Mouse (Mus musculus): ENCODE measurements at regions not wholly inside any gene's neighbourhood (a gene's known extent, or its start where the extent isn't known, plus 50 kb on each side); places are given as distances from the start of the nearest gene placed in this dataset.

GRCm38 (mm10) chr2:108904121-108904733 lies 376.3 kb upstream of the Kif18a start:
- no peak for DNase-seq (ENCODE audit: extremely low spot score)

DNA sequence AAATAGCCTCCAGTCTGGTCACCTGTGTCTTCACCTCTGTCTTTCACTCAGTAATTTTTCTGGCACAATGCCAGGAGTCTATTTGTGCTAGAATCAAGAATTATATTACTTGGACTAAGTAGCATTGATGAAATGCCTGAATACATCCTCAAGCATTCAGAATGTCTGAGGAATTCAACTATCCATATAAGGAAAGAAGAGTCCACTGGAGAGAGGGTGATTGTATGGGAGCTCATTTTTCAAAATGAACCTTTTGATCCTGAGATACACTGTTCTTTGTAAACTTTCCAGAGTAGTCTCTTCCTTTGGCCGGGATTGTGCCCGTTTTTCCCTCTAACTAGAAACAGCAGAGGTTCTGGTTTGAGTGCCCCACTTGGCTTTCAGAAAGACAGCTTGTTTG lies 367.0 kb upstream of the Kif18a start:
- no peak for DNase-seq (ENCODE audit: extremely low spot score)

DNA sequence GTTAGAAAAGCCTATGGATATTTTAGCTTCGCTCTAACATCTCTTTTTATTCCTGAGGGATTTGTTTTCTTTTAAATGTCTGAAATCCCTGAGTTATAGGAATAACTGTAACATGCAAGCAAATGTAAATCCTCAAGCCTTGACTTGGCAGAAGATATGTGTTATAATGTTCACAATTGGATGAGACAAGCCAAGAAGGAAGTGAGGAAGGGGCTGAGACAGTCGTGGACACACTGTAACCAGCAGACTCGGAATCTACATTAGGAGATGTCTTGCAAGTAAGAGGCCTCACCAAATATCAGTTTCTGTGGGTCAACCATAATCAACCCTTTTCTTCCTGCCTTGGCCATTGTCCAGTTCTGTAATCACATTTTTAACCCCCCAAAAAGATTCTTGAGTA lies 366.6 kb upstream of the Kif18a start:
- no peak for DNase-seq (ENCODE audit: extremely low spot score)

- DNase-seq (ENCODE audit: extremely low spot score): no peak
These were observed 361.0 kb upstream of the Kif18a start for GRCm38 (mm10) chr2:108919500-108920045.

GRCm38 (mm10) chr2:108920111-108920510 lies 360.4 kb upstream of the Kif18a start:
- no peak for DNase-seq (ENCODE audit: extremely low spot score)

- no peak for DNase-seq (ENCODE audit: extremely low spot score)
These were observed 344.4 kb upstream of the Kif18a start for GRCm38 (mm10) chr2:108935981-108936762.

DNA sequence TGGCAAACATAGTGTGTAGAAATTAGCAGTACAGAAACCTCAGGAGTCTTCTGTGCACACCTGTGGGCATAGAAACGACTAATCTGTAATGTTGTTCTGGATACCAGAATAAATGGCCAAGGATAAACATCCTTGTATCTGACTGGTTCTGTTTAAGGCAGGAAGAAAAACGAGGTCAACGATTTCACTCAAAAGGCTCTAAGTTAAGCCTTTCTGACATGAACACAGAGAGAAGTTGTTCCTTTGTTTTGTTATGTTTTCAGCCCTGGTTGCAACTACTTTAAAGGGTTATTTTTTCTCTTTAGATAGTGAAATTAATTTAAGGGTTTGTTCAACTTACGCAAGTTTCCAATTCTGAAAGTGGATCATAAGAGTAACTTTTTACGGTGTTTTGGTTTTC lies 299.6 kb upstream of the Kif18a start:
- DNase-seq (ENCODE audit: extremely low spot score): no peak

DNA sequence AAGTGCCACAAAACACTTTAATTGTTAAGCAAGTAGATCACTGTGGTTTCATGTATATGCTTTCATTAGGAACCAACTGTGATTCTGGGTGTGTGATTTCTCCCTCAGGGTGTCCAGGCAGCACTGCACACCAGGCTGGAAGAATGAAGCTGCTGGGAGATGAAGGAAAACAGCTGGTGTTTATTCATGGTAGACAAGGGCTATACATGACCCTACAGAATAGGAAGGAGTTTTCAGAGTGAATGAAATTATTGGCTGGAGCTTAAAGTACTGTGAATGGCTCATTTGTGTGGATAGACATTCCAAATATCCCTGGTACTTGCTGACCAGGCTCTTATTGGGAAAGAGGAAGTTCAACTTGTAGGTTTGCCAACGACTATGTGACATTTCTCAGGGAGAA lies 264.3 kb upstream of the Kif18a start:
- DNase-seq (ENCODE audit: extremely low spot score): no peak

DNA sequence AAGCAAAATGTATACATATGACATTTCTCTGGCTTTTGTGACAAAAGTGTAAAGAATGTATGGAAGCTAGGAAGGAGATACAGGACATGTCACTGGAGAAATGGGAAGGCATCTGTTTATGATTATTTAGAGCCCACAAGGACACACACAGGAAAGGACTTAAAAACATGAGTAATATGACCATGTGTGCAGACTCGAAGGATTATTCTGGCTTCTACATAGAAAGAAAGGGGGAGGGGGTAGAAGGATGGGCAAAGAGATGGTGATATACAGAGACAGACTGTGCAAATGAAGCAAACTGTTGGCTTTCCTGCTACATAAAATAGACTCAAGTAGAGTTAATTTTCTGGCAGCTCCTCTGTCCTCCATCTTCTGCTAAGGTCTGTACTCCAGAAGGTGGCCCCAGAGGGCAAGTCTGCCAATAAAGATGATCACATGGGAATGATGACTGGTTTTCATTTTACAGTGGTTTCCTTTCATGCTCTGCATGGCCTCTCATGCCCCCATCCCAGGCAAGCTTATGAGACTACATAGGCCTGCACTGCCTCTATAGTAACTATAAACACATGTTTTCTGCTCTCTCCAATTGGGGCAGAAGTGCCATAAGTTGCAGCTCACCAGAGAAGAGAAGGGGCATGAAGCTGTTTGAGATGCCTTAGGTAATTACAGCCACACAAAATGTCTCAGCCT lies 263.4 kb upstream of the Kif18a start:
- DNase-seq (ENCODE audit: extremely low spot score): no peak

DNA sequence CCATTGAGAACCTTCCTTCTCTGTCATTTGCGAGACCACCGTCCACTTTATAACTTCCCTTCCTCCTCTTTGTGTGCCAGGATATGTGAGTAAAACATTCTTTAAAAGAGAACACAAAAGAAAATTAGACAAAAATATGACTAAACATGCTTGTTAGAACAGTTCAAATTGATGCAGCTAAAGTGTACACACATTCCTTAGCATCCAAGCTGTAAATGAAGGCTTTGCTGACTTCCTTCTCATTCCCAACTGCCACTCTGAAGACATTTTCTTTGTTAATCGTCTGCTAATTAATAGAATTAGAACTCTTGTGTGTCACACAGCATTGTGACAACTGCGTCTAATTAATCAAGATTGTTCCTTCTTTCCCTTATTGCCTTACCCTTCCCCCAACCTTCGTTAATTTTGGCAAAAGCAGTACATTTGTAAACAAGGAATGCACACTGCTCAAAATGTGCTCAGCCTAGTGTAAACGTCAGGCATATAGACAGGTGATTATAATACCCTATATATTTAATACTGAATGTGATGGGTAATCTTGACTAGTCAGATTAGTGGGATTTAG lies 242.3 kb upstream of the Kif18a start:
- DNase-seq (ENCODE audit: extremely low spot score): no peak

Measured in embryo, embryonic 9.5 days (tissue).